Mouse (Mus musculus): ENCODE measurements at regions not wholly inside any gene's neighbourhood (a gene's known extent, or its start where the extent isn't known, plus 50 kb on each side); places are given as distances from the start of the nearest gene placed in this dataset.
A peak's percentile ranks its signal among the peaks of the same experiment; 100 is the strongest.

GRCm38 (mm10) chr11:43370025-43370424 lies 56.0 kb downstream of the Pttg1 start:
- no peak for DNase-seq
- intact Hi-C loops (cut with DNase I), result no loop called here

- DNase-seq, result no peak
- intact Hi-C loops (cut with DNase I), result no loop called here
Observed at GRCm38 (mm10) chr11:43368346-43368745, 57.7 kb downstream of the Pttg1 start.

DNA sequence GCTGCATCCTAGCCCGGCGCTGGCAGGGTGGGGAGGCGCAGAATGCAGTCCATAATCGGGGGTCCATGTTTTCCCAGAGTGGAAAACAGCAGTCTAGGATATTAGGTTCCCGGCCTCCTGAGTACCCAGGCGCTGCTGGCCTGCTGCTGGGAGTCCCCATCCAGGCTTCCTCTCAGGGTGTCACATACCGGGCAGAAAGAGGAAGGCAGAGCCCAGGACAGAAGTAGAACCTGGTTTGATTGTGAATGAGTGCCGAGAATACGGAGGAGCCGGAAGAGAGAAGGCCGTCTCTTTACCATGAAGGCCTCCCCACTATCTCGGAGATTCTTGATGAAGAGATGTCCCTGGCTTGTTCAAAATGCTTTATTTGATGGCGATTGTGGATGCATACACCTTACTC lies 64.2 kb downstream of the Pttg1 start:
- intact Hi-C loops (cut with DNase I), result no loop called here
- no peak for DNase-seq

- intact Hi-C loops (cut with DNase I), result no loop called here
- DNase-seq, result no peak
Observed at GRCm38 (mm10) chr11:43358390-43359291, 67.4 kb downstream of the Pttg1 start.

- intact Hi-C loops (cut with DNase I), result no loop called here
- no peak for DNase-seq
Observed at GRCm38 (mm10) chr11:43353602-43354001, 72.4 kb downstream of the Pttg1 start.

GRCm38 (mm10) chr11:43353030-43353429 lies 73.0 kb downstream of the Pttg1 start:
- DNase-seq, result no peak
- intact Hi-C loops (cut with DNase I), result no loop called here

DNA sequence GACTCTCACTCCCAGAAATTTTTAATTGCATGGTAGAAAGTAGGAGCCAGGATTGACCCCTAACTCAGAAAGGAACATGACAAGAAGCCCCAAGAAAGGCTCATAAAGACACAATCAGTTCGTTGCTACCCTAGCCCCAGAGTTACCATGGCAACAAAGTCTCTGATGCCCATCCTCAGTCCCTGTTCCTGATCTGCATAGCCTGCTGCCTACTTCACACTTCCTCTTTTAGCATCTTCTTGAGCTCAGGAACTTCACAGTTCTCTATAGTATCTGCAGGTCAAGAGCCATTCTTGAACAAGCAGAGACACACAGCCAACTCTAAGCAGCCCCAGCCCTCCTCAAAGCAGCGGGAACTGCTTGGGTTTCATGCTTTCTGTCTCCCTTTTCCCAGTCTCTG lies 74.2 kb downstream of the Pttg1 start:
- intact Hi-C loops (cut with DNase I), result no loop called here

GRCm38 (mm10) chr11:43351348-43351747 lies 74.7 kb downstream of the Pttg1 start:
- intact Hi-C loops (cut with DNase I), result no loop called here
- DNase-seq, result no peak

More for the DNA sequence above, 74.2 kb downstream of the Pttg1 start:
- DNase-seq, result no peak

- no peak for DNase-seq
- intact Hi-C loops (cut with DNase I), result no loop called here
Observed at GRCm38 (mm10) chr11:43350242-43350641, 75.8 kb downstream of the Pttg1 start.

- peak in 1 of 2 experiments; percentile 25 for DNase-seq
- intact Hi-C loops (cut with DNase I), result loop anchor here (2.0 to 5.0 kb wide), 3 partner anchors 63 to 351 kb away; no protein-coding TSS in a partner anchor
Observed at GRCm38 (mm10) chr11:43349564-43349963, 76.5 kb downstream of the Pttg1 start.

DNA sequence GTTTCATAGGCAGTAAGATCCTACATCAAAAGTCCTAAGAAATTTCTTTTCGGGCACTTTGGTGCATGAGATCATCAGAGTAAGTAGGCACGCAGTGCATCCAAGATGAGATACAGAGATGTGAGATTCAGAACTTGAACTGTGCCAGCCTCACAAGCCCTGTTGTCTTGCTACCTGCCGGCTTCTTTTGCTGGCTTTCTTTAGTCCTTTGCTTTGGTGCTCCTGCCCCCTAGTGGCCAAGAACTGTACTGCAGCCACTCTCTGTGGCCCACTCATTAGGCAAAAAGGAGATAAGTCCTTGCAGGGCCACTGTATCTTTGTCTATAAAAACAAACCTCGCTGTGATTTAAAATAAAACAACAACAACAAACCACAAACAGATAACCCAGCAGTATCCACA lies 77.5 kb downstream of the Pttg1 start:
- DNase-seq, result peak; percentile 76 to 87
- intact Hi-C loops (cut with DNase I), result loop anchor here (2.0 to 5.0 kb wide), 3 partner anchors 64 to 350 kb away; no protein-coding TSS in a partner anchor

- no peak for DNase-seq
- intact Hi-C loops (cut with DNase I), result loop anchor here (5.0 kb wide), 2 partner anchors 66 to 134 kb away; no protein-coding TSS in a partner anchor
Observed at GRCm38 (mm10) chr11:43346489-43346888, 79.6 kb downstream of the Pttg1 start.

DNA sequence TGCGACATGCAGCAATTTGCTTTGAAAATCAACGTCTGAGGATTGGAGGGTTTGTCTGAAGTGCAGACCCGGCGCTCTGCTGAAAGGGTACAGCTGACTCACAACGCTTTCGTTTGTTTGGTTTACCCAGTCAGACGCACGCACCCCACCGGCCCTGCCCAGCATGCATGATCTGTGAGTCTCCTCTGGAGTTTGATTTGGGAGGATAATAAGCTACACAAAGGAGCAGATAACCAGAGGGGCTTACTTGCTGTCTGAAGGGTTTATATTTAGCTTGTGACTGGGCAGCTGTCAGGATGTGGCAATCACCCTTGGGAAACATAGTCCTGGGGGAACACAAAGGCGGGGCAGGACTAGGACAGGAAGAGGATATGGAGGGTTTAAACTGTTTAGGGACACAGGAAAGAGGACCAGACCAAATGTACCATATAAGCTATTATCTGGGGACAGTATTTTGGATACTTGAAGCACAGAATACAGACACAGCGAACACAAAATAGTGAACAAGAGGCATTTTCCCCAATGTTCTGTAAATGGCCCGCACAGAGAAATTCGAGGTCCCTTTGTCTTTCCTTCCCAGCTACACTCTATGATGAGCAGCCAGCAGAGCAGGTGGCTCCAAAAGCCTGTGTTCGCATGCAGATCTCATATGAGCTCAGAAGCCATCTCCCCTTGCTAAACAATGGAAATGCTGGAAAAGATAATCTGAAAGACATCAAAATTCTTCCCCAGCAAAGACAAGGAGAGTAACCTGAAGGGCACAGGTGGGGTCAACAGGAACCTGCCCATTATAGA lies 81.1 kb downstream of the Pttg1 start:
- DNase-seq, result peak in 1 of 2 experiments; percentile 5
- intact Hi-C loops (cut with DNase I), result loop anchor here (5.0 kb wide), 2 partner anchors 67 to 133 kb away; no protein-coding TSS in a partner anchor

DNA sequence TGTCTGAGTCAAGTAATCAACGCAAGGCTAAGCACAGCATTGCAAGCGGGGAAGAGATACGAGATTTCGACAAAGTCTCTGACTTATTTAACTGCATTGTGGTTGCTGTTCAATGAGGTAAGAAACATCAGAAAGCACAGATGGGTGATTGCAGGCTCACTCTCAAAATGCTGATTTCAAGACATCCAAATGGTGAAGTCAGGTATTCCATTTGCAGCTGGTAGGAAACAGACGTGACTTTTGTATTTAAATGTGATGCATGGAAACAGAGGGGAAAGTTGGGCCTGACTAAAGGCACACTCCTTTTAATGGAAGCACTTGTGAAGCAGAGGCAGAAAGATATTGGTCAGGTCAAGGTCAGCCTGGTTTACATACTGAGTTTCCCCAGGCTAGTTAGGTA lies 82.5 kb downstream of the Pttg1 start:
- intact Hi-C loops (cut with DNase I), result no loop called here
- DNase-seq, result no peak

DNA sequence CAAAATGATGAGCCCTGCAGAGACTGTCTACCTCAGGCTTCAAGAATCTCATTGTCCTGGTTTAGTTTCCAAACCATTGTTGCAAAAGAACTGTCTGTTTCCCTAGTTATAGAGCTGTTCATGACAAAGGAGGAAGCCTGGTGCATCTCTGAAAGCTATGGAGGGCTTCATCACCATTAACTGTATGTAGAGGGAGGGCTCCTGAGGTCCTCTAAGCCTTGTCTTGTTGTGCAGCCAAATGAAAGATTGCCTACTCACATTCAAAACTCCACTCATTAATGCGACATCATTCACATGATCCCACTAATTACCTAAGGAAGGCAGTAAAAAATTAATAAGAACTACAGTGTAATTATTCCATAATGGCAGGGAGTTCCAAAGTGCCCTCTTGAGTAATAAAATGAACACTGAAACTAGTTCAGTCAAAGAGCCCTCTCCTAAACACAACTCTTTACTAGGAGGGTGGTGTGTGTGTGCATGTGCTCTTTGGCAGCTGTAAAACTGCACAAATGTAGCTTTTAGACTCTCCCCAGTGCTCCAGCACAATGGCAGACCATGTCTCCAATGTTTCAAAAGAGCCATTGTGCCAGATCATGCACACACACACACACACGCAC lies 87.6 kb downstream of the Pttg1 start:
- intact Hi-C loops (cut with DNase I), result no loop called here
- no peak for DNase-seq

DNA sequence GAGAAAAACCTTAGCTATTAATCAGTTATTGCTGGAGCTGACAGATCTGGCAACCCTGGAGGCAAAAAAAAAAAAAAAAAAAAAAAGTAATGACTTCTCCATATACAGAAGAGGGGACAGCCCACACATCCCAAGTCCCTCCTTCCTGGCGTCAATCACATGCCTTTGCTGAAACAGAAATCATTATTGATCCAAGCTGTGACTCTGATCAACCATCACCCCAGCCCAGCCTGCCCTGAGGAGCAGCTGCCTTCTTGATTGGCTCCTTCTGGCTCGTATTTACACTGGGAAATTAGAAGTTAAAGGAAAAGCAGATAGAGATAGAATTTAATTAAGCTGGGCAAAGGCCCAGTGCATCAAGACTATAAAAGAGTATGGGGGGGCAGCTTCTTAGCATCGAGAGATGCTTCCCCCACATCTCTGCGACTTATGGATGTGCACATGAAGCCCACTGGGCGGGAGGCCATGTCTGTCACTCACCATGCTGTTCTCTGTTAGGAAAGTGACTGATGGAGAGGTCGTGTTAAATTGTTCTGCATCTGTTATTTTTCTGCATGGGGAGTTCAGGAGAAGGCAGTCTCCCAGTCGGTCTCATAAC lies 90.3 kb downstream of the Pttg1 start:
- intact Hi-C loops (cut with DNase I), result no loop called here
- DNase-seq, result no peak

DNA sequence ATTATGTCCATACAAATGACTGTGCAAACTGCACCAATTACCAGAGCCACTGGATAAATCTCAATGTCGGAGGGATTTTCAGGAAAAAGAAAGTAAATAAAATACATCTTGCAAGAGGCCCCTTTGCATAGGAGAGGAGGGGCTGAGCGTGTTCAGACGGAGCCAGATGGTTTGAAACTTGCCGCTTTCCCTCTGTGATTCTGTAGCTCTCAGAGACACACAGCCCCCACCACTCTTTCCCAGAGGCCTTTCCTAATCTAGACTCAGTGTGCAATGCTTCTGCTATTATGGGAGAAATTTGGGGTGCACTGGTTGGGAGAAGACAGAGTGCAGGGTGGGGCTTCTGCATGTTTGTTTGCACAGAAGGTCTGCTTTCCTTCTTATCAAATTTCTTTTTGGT lies 92.5 kb downstream of the Pttg1 start:
- intact Hi-C loops (cut with DNase I), result no loop called here
- DNase-seq, result no peak

- intact Hi-C loops (cut with DNase I), result no loop called here
- no peak for DNase-seq
Observed at GRCm38 (mm10) chr11:43313996-43314395, 112.1 kb downstream of the Pttg1 start.
